Mouse (Mus musculus) cerebellum, postnatal 10 days (tissue): ENCODE data around the gene Rab8b.
"Not testable (repeated sequence)": the region's sequence is repeated elsewhere in the genome, so short reads cannot be mapped to it uniquely, and the experiment has no call there.

ENCODE experiments used
- DNase-seq, 2 experiments: peaks; one replicate each; pipeline ENCODE4 v3.0.0; 2021; ENCODE audit warnings: mixed read lengths in 2 of 2

The Rab8b gene

DNA sequence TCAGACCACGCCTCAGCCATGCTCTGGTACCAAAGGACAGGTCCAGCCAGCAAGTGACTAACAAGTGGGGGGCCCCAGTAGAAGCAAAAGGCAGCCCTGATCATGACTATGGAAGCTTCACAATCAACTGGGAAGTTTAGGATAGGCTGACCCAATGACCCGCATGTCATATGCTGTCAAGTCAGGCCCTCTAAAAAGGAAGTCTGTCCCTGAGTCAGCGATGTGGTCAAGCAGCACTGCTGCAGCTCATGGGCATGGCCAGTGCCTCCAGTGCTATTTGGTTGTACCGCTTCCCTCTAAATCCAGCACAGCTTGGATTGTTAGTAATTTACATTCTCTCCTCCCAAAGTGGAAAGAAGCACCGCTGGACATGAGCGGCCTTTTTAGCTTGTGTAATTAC is 32.7 kb downstream of the Rab8b start:
- no peak for DNase-seq

DNA sequence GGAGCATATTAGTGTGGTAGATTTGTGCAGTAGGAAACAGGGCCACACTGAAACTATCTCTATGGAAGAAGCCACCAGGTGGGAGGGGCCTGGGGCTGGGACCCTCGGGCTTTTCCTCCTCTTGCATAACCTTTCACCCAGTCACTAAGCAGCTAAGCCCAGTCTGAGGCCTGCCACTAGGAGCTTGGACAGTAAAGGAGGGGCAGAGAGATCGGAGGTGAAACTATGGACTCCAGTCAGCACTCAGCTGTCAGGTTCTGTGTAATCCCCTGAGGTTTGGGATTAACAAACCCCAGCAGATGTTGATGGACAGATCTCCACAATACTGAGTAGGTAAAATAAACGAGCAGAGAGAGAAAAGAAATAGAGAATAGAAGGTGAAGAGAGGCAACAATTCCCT is 33.1 kb downstream of the Rab8b start:
- no peak for DNase-seq

DNA sequence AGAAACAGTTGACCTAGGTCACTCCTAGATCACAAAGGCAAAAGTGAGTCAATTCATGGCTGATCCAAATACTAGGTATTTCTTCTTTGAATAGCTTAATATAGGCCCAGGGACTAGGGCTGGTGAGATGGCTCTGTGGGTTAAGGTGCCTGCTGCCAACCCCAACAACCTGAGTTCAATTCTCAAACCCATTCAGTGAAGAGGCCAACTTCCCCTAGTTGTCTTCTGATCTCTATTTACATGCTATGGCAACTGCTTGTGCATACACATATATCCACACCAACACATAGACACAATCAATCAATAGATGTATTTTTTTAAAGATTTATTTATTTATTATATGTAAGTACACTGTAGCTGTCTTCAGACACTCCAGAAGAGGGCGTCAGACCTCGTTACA is 34.9 kb downstream of the Rab8b start:
- DNase-seq: no peak

DNA sequence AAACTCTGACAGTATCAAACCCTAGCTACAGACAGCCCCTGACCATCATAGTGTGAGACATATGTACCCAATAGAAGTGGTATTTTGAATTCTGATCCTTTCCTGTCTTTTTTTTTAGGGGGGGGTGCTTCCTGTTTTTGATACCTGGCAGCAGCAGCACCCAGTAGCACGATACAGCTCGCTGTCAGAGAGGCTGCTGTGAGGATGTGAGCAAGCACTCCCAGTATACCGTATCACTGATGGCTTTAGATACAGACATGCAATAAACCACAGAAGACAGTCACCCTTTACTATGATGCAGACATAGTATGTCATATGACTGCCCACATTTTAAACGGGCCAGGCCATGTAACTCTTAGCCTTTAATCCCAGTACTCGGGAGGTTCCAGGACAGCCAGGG is 36.0 kb downstream of the Rab8b start:
- DNase-seq: no peak

DNA sequence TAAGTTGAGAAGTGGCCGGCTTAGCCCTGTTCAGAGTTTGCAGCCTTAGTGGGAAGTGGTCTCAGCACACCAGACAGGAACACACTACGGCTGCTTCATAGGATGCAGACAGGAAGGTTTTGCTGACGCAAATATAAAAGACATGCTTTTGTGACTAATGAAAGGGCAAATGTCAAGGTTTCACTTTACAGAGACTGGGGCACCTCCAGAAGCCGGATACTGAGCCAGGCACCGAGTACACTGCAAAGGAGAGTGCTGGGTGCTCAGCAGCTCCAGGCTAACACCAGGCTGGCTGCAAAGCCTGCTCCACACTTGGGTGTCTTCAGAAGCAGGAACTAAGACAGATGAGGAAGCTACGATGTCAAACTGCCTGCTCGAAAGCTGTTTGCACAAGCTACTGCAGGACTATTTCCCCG is 37.1 kb downstream of the Rab8b start:
- DNase-seq: no peak

DNA sequence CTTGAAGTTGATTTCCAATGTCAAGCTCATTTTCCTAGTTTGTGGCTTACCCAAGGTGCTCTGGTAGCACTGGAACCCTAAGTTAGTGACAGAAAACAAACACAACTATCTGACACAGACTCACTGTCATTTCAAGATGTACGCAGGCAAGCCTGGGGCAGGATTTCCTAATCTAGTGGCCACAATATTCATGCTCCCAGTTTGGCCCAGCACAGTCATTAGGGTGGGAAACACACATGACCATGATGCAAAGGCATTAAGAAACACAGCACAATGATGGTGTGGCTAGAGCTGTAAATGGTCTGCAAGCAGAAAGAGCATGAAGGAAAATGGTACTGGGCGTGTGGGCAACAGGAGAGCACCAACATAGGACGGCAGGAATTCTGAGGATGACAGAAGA is 37.6 kb downstream of the Rab8b start:
- DNase-seq: no peak

DNA sequence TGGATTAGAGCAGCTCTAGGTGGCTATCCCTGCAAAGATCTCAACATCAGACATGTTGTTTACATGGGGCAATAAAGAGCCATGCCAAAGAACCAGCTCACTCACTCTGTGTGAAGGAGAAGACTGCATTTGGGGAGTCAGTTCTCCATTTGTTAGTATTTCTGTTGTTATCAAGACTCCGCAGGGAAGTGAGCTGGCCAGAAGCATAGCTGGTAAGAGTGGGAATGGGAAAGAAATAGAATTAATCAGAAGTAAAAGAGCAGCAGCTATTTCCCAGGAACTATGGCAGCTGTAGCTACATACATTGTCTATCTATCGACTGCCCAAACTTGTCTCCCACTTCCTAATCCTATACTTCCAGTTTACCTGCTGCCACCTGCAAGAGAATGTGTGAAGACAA is 38.7 kb downstream of the Rab8b start:
- DNase-seq: no peak

DNA sequence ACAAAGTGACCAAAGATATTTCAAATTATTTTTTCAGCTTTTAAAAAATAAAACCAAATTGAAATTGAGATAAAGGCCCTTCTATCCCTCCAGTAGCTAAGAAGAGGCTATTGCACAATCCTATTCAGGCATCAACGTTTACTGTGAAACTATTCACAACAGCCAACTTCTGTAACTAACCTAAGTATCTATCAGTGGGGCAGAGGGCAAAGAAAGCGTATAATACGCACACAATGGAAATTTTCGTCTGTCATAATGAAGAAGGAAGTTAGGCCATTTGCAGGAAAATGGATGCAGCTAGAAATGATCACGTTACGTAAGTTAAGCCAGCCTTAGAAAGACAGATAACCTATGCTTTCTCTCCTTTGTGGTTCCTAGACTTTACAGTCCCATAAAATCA is 40.0 kb downstream of the Rab8b start:
- no peak for DNase-seq

DNA sequence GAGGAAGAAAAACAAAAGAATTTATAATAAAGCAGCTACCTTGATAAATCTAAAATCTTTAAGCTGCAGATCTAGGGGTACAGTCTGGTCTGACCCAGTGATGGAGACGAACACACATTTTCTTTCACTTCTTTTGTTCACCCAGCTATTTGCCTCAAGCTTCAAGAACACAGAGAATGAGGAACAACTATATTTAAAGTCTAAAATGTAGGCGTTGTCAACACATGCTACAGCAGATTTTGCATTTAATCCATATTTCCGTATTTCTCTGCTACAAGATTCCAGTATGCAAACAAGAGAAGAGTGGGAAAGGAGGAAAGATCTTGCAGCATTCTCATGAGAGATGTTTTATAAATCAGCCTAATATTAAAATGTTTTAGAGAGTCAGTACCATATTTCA is 40.6 kb downstream of the Rab8b start:
- no peak for DNase-seq

DNA sequence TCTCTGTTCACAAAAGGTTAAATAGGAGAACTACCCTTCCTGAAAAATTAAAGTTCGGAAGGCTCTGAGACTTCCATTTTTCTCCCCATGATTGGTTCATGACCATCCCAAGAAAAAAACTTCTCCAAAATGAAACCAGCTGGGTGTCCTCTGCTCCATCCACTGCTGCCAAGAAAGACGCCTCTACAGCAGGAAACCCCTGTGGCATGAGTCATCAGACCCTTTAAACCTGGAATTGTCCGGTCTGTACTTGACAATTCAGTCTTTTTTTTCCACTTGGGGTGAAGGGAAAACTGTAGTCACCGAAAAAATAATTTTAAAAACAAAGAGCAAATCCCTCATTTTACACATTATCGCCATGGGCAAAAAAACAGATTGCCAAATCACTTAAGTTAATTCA is 42.9 kb downstream of the Rab8b start:
- no peak for DNase-seq

DNA sequence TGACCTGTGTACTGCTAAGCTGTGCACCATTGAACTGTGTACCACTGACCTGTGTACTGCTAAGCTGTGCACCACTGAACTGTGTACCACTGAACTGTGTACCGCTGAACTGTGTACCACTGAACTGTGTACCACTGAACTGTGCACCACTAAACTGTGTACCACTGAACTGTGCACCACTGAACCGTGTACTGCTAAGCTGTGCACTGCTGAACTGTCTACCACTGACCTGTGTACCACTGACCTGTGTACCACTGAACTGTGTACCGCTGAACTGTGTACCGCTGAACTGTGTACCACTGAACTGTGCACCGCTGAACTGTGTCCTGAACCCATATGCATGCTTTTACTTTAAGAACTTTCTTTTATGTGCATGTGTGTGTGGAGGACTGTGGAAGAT is 45.2 kb downstream of the Rab8b start:
- DNase-seq: no peak

DNA sequence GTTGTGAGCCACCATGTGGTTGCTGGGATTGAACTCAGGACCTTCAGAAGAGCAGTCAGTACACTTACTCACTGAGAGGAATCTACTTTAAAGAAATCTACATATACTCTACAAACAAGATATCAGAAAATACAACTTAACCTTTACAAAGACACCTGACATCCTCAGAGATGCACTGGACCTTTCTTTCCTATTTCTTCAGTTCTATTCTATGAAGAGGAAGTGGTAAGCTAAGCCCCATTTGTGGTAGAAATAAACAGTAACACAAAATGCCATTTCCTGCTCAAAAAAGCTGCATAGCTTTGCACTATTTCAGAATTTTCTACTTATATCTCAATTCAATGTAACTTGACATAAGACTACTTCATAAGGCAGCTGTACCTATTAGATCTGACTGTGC is 46.0 kb downstream of the Rab8b start:
- DNase-seq: no peak

DNA sequence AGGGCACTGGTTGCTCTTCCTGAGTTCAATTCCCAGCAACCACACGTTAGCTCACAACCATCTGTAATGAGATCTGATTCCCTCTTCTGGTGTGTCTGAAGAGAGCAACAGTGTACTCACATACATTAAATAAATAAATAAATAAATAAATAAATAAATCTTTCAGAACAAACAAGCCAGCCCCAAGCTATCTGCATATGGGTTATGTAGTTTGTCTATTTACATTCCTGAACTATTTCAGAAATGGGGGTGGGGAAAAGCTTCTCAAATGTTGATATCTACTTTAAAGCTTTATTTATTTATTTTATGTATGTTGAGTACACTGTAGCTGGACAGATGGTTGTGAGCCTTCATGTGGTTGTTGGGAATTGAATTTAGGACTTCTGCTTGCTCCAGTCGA is 46.5 kb downstream of the Rab8b start:
- DNase-seq: not testable (repeated sequence)

DNA sequence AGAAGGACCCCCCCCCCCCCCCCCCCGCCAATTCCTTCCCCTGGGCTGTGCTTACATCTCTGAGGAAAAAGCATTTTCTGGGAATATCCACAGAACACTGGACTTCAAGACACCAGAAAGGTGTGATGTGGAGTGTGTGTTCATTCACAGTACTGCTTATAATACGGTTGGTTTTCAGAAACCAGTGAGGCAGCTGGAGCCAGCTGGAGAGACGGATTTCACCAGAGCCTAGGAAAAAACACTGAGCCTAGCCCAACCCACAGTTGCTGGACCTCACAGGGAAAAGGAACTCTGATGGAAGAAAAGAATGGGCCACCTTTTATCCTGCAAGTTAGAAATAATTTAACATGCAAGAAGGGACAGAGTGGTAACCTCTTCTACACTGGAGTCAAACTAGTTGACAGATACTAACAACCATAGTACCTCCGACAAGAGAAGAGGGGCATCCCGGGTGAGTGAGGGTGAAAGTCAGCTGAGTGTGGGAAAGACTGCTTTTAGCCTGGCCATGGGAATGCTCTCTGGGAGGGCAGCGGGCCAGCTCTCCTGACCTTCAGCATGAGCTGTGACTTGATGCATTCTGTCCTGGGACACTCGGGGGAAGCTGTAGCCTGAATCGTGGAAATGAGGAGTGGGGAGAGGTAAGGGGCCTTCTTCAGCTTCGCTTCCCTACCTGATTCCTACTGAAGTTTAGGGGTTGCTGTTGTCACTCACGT is 47.3 kb downstream of the Rab8b start:
- DNase-seq: peak; percentile 15 to 34

DNA sequence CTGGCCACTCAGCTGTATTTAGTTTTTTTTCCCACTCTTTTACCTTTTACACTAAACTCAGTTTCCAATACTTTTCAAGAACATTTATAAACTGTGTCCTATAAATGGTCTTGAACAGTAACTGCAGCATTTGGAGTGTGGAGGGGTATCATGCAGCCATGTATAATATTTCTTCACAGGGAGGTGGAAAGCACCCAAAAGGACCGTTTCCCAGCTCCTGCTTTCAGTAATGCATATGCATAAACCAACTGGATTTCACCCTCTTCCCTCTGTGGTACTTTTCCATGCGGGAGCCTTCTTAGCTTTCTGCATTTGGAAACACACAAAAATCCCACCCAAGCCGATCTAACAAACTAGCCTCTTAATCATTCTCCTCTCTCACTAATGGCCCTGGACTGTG is 54.8 kb downstream of the Rab8b start:
- no peak for DNase-seq

DNA sequence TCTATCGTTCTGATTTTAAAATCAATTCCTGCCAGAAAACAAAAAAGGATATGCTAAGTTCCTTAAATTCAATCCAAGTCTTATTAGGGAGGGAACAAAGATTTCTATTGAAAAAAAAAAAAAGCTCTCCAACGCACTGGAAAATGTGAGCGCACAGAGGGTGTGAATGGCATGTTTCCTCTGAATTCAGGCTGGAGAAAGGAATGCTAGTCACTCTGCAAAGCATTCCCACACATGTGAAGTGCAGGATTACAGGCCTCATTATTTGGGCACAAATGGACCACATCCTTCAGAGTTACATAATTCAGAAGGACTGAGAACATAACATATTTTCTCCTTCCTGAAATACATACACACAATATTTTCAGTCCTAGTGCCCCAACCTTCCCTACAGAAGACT is 56.0 kb downstream of the Rab8b start:
- DNase-seq: no peak

DNA sequence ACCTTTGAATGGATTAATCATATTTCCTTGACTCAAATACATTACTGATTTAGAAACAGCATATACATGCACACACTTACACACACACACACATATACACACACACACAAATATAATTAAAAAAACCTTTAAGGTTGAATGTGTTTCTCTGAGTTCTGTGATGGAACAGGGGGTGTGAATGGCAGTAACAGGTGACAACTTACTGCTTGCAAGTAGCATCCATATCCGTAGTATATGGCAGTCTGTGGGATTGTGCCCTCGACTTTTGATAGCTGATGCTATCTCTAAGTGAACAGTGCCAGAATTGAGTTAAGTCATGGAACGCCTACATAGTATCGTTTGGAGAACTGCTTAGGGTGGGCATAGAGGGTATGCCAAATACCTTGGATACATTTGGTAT is 57.3 kb downstream of the Rab8b start:
- DNase-seq: no peak

DNA sequence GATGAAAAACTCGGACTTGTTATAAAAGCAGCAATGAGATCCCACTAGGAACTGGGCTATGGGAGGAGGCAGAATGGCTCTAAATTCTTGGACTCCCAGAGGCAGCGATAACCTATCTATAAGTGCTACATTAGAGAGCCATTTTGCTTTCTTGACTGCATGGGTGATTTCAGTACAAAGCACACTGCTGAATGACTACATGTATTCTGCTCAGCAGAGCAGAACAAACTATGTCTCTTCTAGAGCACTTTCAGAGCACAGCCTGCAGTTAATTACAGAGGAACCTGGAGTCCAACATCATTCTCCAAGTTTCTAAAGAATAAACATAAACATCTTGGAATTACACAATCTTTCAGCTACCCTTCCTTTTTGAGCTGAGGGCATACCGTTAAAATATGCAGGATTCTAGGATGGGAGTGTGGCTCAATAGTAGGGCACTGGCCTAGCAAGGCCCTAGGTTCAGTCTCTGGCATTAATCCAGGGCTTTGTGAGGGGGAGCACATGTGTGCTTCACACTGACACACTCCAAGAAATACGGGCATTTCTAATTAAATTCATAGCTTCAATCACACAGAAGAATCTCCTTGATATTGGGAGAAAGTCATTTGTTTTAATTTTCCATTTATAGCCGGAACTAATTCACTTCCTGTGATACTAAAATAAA is 58.3 kb downstream of the Rab8b start:
- DNase-seq: peak; percentile 18 to 28

DNA sequence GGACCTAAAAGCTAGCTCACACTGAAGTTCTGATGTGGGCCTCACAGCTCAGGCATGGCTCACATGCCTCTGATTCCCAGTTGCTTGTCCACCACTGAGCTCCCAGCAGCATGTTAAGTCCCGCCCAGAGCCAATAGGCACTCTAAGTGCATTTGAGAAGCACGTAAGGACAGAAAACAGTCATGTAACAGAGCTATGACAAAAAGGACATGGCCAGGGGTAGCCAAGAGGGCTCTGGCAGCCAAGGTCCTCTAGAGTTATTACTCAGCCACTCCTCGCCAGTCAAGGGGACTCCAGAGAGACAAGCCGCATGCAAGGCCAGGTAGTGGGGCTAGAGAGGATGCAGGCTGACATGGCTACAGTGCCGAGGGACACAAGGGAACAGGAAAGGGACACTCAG is 60.0 kb downstream of the Rab8b start:
- no peak for DNase-seq

DNA sequence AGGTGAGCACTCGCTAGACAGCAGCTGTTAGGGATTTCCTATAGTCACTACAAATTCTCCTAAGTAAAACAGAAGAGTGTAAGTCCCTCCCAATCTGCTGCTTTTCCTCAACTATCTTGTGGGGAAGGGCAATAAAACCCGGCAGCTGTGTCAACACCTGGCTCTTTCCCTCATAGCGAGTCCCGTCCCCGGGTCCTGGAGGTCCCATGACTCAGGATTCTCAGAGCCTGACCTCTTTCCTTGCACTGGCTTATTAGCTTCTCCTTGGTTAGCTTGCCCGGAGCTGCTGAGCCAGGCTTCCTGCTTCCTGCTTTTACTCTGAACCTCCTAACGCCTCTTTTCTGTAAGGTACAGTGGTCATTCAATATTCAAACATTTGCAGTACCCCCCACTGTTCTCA is 63.6 kb downstream of the Rab8b start:
- no peak for DNase-seq

DNA sequence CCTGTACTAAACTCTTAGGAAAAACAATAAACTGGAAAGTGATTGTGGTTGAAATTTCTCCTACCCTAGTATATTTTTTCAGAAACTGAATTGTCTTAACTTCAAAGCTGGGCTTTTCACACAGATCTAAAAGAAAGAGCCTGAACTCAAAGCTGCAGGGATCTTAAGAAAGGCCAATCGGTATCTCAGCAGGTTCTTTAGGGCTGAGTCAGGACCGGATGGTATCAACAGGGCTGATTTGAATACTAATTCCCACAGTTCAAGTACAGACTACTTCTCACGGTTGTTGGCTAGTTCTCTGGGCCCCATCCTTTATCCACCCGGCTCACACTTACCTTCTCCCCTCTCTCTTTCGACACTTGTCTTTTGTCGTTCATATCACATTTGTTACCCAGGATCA is 66.9 kb downstream of the Rab8b start:
- DNase-seq: no peak

DNA sequence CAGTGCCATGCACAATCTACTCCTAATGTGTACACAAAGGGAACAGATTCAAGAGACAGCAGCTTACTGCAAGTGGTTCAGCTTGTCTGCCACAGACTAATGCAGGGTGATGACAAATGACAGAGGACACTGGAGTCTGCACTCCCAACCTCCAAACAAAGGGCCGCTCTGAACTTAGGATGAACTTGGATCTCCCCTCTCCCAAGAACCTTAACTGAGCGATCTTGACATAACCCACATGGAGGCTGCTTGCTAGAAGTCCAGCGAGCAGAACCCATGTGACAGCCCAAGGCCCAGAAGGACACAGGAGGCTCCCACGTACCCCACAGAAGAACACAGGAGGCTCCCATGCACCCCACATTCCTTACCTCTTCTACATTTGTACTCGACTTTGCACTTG is 68.5 kb downstream of the Rab8b start:
- no peak for DNase-seq

DNA sequence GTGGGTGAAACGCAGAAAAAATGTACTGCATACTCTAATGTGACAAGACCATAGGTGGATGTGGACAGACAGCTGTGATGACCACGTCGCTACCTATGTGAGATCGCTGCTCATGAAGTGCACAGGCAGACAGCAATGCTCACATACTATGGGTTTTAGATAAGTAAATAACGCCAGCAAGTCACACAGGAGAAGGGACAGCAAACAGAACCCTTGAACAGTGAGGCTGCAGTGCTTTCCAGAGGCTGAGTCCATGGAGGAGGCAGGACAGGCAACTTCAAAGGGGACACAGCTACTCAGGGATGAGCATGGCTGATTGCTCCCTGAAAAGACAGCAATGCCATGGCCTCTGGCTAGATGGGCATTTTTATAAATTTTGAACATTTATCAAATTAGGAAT is 72.7 kb downstream of the Rab8b start:
- DNase-seq: no peak

DNA sequence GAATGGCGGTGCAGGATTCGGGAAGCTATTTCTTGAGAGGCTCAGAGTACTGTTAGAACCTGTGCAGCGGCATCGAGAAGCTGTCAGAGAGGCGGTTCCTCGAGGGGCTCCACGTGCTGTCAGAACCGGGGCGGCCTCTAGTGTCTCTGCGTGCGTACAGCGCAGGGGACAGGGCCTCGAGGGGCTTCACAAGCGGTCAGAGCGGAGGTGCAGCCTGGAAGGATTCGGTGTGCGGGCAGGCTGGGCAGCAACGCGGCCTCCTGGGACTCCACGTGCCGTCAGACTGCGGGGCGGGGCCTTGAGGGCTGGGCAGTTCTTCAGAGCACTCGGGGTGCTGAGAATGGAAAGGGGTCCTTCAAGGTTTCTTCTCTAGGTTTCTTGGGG is 84.4 kb downstream of the Rab8b start:
- DNase-seq: no peak
